Mouse (Mus musculus): Measurements from ENCODE around the gene Gm973.

GRCm38 (mm10) chr1:59609458-59609857, 93.4 kb downstream of the Gm973 start:
- TF ChIP-seq TBP (IDR thresholded peaks at IDR 0.05; ENCODE audit: low read depth, low read length), result no peak
- TF ChIP-seq POLR2A (IDR thresholded peaks at IDR 0.05; ENCODE audit: control insufficient read depth in 1 of 2, insufficient read depth in 1 of 2, low read depth in 1 of 2, low read length in 2 of 2, poor library complexity in 1 of 2), result no peak
- TF ChIP-seq ZC3H11A (IDR thresholded peaks at IDR 0.05; ENCODE audit: low read depth, low read length), result no peak
- no peak for TF ChIP-seq BHLHE40 (IDR thresholded peaks at IDR 0.05; ENCODE audit: borderline replicate concordance, low read depth, low read length)
- peak; percentile 52 to 58 (median 54); a peak in 5 of 6 replicates for TF ChIP-seq CTCF (IDR thresholded peaks at IDR 0.05 in 2 of 3, conservative IDR thresholded peaks at IDR 0.05 in 1 of 3; ENCODE audit: control insufficient read depth in 1 of 3, insufficient read depth in 1 of 3, low read depth in 2 of 3, low read length in 3 of 3, poor library complexity in 1 of 3, severe bottlenecking in 1 of 3)
- TF ChIP-seq JUND (IDR thresholded peaks at IDR 0.05; ENCODE audit: low read depth, low read length), result no peak

Measured in MEL (cell line).